Mouse (Mus musculus) testis, adult 10 weeks (tissue): ENCODE measurements around the gene Agpat3. TPM values are rescaled to one million over a fixed set of nuclear protein-coding genes. Genes with fewer than 3 reads are reported as not detected.

Experiments used
- polyA plus RNA-seq: library from polyadenylated mRNA; stranded (reverse); fragments of 350-450 nt; fragmentation: Illumina TruSeq; extraction: RNeasy Lipid Tissue Mini Kit (QIAGEN cat#74804); gene quantifications from one replicate; pipeline ENCODE4 v1.2.3, GENCODE M21; 2014; ENCODE audit warnings: low read depth, low replicate concordance

Agpat3 gene
- polyA plus RNA-seq: 35.5 TPM

GRCm38 (mm10) chr10:78351887-78352665, at the start of gene Agpat3:
Gene Agpat3 (minus strand): TSS chr10:78352489.

GRCm38 (mm10) chr10:78244438-78245224, 107.7 kb downstream of the Agpat3 start, which contains the start of gene Trappc10:
Gene Trappc10 (minus strand): TSS chr10:78244641.

Other genes with a start within 250 kb of the Agpat3 start
- 6.4 TPM for gene D10Jhu81e, start 182.7 kb downstream of the Agpat3 start, polyA plus RNA-seq
- 1.9 TPM for gene Pwp2, start 167.3 kb downstream of the Agpat3 start, polyA plus RNA-seq
- gene Trappc10, start 107.8 kb downstream of the Agpat3 start, polyA plus RNA-seq: 8.4 TPM
- gene Rrp1, start 60.6 kb upstream of the Agpat3 start, polyA plus RNA-seq: 126 TPM
- gene Cstb, start 73.2 kb upstream of the Agpat3 start, polyA plus RNA-seq: 13.1 TPM
- 0.92 TPM for gene Pdxk, start 112.5 kb upstream of the Agpat3 start, polyA plus RNA-seq
- not detected for gene Olfr1358, start 164.9 kb upstream of the Agpat3 start, polyA plus RNA-seq
- gene Ilvbl, start 221.9 kb upstream of the Agpat3 start, polyA plus RNA-seq: 1.4 TPM
- gene Syde1, start 239.5 kb upstream of the Agpat3 start, polyA plus RNA-seq: 0.53 TPM